Mouse (Mus musculus): ENCODE measurements around the gene Pi4k2b.

DNA sequence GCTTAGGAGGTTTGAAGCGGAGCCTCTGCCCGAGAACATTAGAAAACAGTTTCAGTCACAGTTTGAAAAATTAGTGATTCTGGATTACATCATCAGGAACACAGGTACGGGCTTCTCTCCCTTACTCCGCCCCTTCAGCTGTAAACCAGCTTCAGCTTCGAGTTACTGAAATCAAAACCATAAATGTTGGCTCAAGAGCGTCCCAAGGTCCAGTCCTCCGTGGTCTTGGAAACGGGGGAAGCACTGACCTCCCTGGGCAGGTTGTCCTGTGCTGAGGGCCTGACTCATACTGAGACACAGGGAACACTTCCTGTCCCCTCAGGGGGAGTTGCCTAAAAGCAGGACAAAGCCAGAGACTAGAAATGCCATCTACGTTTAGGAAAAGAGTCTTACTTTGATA lies 11.8 kb downstream of the Pi4k2b start:
- TF ChIP-seq CTCF (conservative IDR thresholded peaks at IDR 0.05; ENCODE audit: insufficient read depth, insufficient read length, low read depth, low read length) (no peak), POLR2A (IDR thresholded peaks at IDR 0.05; ENCODE audit: low read depth, low read length) (no peak)

Data from kidney, adult 2 months (tissue).